In the genomic region with DNA sequence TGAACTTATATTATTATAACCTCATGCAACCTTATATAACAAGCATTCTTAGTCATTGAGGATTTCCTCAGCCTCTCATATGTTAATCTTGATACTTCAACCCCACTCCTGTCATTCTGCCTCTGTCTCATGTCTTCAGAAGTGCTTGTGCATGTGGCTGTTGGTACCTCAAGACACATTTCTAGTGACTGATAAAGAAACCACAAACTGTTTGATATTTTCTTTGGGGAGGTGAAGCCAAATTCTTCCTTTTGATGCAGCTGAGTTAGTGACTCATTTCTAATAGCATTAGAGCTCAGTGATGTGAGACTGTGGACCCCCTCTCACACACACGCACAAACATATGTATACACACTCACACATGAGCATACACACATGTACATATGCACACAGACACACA, we compare ENCODE assay signal across 1 mouse cellular context.
TF ChIP-seq lines count a peak whose summit lies in the region.

No protein-coding gene starts in this region.

TF ChIP-seq in MEL, 35 proteins besides CTCF, POLR2A, EP300 and RAD21 (continued from another document):
- TF ChIP-seq POLR2AphosphoS5 (IDR thresholded peaks at IDR 0.05; ENCODE audit: borderline replicate concordance, low read depth, low read length) (0 out of 2 replicates have a peak, but pooled peaks have one; percentile 35), MAFK (IDR thresholded peaks at IDR 0.05; ENCODE audit: borderline replicate concordance, low read depth, low read length) (no peak; the same call in 1 of the 2 replicates), MYB (IDR thresholded peaks at IDR 0.05; ENCODE audit: low read depth, low read length) (peak; percentile 95), TCF12 (IDR thresholded peaks at IDR 0.05; ENCODE audit: low read depth, low read length) (peak; percentile 93), GATA1 (IDR thresholded peaks at IDR 0.05; ENCODE audit: low read depth, low read length) (peak; percentile 97), ETS1 (IDR thresholded peaks at IDR 0.05; ENCODE audit: low read depth, low read length) (peak; percentile 98), MYC (IDR thresholded peaks at IDR 0.05; ENCODE audit: low read depth, low read length) (peak; percentile 97)
TF ChIP-seq in MEL: peak in this region for 14.
